Mouse (Mus musculus) heart, postnatal 14 days (tissue): ENCODE measurements around the gene Spaca1. TPM values are rescaled to one million over a fixed set of nuclear protein-coding genes. Genes with fewer than 3 reads are reported as not detected.
"Not testable (repeated sequence)": the region's sequence is repeated elsewhere in the genome, so short reads cannot be mapped to it uniquely, and the experiment has no call there.

Experiments
- DNase-seq, 2 experiments: peaks; one replicate each; pipeline ENCODE4 v3.0.0; 2021 to 2022
- intact Hi-C: fragments of 180-260 bp; cut with DNase I; formaldehyde crosslinking; loops from one replicate; pipeline ENCODE4 v1.15.1; 2025
- long read RNA-seq, 2 experiments: library from polyadenylated mRNA; stranded (forward); transcript quantifications; one replicate each; pipeline ENCODE4 v2.0.0; 2021
- total RNA-seq, 2 experiments: library from RNA; stranded (reverse); gene quantifications; 2 replicates each; pipeline ENCODE4 v1.2.3; 2021

Gene Spaca1
- total RNA-seq: not detected
- long read RNA-seq, experiment 1: 0 reads
- long read RNA-seq, experiment 2: 0 reads

- DNase-seq: peak in 1 of 2 experiments; percentile 0
- intact Hi-C loops: no loop called here
Measured at GRCm38 (mm10) chr4:34049571-34050255, at the start of gene Spaca1. TSS of gene Spaca1 (minus strand) at chr4:34050191.

- intact Hi-C loops, DNase-seq: not testable (repeated sequence)
Measured at GRCm38 (mm10) chr4:34087286-34087685, 37.3 kb upstream of the Spaca1 start.

- intact Hi-C loops: no loop called here
- no peak for DNase-seq
Measured at GRCm38 (mm10) chr4:34081064-34081463, 31.1 kb upstream of the Spaca1 start.

GRCm38 (mm10) chr4:34069002-34069401 is 19.0 kb upstream of the Spaca1 start:
- intact Hi-C loops: no loop called here
- no peak for DNase-seq

GRCm38 (mm10) chr4:34058320-34058719 is 8.3 kb upstream of the Spaca1 start:
- intact Hi-C loops: no loop called here
- no peak for DNase-seq

GRCm38 (mm10) chr4:34026771-34027170 is 23.2 kb downstream of the Spaca1 start:
- intact Hi-C loops: no loop called here
- DNase-seq: no peak

GRCm38 (mm10) chr4:34021456-34021855 is 28.5 kb downstream of the Spaca1 start:
- intact Hi-C loops: no loop called here
- DNase-seq: no peak

- intact Hi-C loops: no loop called here
- no peak for DNase-seq
Measured at GRCm38 (mm10) chr4:33996382-33996781, 53.6 kb downstream of the Spaca1 start.

- intact Hi-C loops: no loop called here
- no peak for DNase-seq
Measured at GRCm38 (mm10) chr4:33992687-33993086, 57.3 kb downstream of the Spaca1 start.

- intact Hi-C loops: no loop called here
- DNase-seq: no peak
Measured at GRCm38 (mm10) chr4:33988466-33989089, 61.4 kb downstream of the Spaca1 start.

Other genes with a start within 250 kb of the Spaca1 start
- gene Cnr1, start 125.6 kb downstream of the Spaca1 start, total RNA-seq: under 1 TPM; 0.07 to 0.22 TPM